Mouse (Mus musculus): ENCODE measurements around the gene Filip1.

GRCm38 (mm10) chr9:79938416-79939206 is 74.0 kb downstream of the Filip1 start:
- no peak for TF ChIP-seq CTCF (IDR thresholded peaks at IDR 0.05; ENCODE audit: extremely low read depth, insufficient read depth, insufficient read length, insufficient replicate concordance)
- no peak for TF ChIP-seq POLR2A (IDR thresholded peaks at IDR 0.05; ENCODE audit: low read depth, low read length)

All from spleen, adult 2 months (tissue).